Mouse (Mus musculus) heart, postnatal 10 days (tissue): ENCODE measurements around the gene Kmt5c. TPM values are rescaled to one million over a fixed set of nuclear protein-coding genes. Genes with fewer than 3 reads are reported as not detected.

ENCODE experiments used
- DNase-seq, 2 experiments: peaks; one replicate each; pipeline ENCODE4 v3.0.0; 2021
- intact Hi-C: fragments of 180-260 bp; cut with DNase I; formaldehyde crosslinking; loops from one replicate; pipeline ENCODE4 v1.15.1; 2025
- total RNA-seq, 2 experiments: library from RNA; stranded (reverse); gene quantifications; 2 replicates each; pipeline ENCODE4 v1.2.3; 2021

Gene Kmt5c
- 10 to 100 TPM; 32.1 to 37.1 TPM for total RNA-seq

DNA sequence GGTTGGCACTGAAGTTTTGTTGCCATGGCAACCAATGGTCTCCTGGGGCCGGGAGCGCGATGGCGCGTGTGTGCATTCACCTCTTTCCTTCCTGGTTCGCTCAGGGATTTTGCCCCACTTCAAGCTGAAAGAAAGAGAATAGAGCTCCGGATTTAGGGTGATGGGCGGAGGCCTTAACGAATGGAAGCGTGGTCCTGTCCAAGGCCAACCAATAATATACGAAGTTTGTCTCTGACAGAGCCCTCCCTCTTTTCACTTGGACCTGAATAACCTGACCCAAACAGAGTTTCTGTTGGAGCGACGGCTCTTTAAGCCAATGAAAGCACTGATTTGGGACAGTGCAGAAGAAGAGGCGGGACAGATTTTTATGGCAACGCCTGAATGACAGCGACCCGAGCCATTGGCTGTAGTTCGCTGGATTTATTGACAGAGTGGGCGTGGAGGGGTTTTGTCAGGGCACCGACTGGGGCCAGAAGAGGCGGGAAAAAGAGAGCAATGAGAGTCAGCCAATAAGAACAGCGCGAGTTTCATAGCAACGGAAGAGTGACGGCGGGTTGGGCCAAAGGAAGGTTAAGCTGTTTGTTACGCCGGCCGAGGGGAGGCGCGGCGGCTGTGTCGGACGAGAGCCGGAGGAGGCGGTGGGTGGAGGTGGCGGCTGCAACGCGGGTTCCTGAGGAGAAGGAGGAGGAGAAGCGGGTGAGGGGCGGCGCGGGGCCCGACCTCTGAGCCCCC is at the start of gene Kmt5c:
Gene Kmt5c (plus strand): TSS at position 572 of the 732 bp plus-strand sequence.
- intact Hi-C loops = loop anchor here (2.0 kb wide), 2 partner anchors 53 to 55 kb away; partner anchors contain the start of genes Hspbp1 and Rpl28

GRCm38 (mm10) chr7:4690387-4690786 is 49.5 kb upstream of the Kmt5c start, which contains the start of gene Brsk1:
Gene Brsk1 (plus strand): TSS chr7:4690604.
- DNase-seq = peak; percentile 63 to 76
- intact Hi-C loops = no loop called here

More for the DNA sequence above, at the start of gene Kmt5c:
- peak; percentile 99 to 100 for DNase-seq

- intact Hi-C loops = no loop called here
- no peak for DNase-seq
Observed at GRCm38 (mm10) chr7:4690951-4691653, 48.8 kb upstream of the Kmt5c start.

DNA sequence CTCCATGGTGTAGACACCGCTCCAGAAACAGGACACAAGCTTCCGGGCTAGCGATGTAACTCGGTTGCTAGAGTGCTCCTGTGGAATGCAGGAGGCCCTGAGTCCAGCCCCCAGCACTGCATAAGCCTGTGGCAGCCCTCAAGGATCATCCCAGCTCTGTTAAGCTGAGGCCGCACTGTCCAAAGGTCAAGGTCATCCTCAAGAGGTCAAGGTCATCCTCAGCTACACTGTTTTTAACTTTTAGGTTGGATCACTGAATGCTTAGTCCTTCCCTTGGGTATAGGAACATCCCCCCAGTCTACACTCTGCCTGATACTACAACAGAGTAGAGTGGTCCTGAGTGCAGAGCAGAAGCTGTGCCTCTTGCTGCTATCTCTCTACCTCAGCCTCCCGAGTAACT is 46.9 kb upstream of the Kmt5c start:
- intact Hi-C loops = no loop called here
- DNase-seq = no peak

DNA sequence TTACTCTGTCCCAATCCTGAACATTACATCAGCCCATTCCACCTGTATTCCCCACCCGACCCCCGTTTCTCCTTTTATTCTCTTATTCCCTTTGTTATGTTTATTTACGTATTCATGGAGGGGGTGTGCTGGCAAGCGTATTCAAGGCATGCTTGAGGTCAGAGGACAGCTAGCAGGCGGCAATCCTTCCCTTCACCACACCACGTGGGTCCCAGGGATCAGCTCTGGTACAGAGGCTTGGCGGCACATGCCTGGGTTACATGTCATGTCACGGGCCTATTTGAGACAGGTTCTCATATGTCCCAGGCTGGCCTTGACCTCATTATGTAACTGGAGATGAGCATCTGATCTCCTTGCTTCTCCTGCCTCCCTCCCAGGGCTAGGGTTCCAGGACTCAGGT is 37.6 kb upstream of the Kmt5c start:
- no peak for DNase-seq
- intact Hi-C loops = no loop called here

DNA sequence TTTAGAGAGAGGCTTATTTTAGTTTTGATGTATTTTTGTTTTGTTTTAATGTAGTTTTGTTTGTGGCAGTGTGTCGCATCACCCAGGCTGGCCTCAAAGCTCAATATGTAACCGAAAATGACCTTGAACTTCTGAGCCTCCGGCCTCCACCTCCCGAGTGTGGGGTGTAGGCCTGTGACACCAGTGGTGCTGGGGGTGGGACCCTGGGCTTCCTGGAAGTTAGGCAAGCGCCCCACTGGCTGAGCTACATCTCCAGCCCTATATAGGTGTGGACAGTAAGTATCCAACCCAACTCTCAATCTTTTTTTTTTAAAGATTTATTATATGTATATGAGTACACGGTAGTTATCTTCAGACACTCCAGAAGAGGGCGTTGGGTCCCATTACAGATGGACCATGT is 36.7 kb upstream of the Kmt5c start:
- no peak for DNase-seq
- intact Hi-C loops = no loop called here

- intact Hi-C loops = loop anchor here (5.0 kb wide), 1 partner anchor 82 kb away; the partner anchor contains the start of gene Tmem238
- DNase-seq = peak in 1 of 2 experiments; percentile 38
Observed at GRCm38 (mm10) chr7:4705098-4705497, 34.8 kb upstream of the Kmt5c start.

DNA sequence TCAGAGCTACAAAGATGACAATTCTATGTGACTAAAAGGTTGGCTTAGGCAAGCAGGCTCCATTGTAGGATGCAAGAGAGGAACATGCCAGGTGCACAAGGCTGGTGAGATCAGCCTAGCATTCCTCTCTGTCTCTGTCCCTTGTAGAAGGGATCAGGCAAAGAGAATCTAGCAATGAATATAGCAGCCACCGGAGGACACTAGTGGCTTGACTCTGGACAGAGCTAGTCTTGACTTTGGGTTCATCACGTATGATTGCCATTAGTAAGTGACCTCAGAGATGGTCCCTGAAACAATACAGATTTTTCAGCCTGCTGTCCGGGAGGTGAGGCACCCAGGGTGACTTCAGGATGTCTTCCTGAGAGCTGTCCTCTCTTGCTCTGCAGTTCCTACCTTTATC is 27.3 kb upstream of the Kmt5c start:
- DNase-seq = no peak
- intact Hi-C loops = no loop called here

DNA sequence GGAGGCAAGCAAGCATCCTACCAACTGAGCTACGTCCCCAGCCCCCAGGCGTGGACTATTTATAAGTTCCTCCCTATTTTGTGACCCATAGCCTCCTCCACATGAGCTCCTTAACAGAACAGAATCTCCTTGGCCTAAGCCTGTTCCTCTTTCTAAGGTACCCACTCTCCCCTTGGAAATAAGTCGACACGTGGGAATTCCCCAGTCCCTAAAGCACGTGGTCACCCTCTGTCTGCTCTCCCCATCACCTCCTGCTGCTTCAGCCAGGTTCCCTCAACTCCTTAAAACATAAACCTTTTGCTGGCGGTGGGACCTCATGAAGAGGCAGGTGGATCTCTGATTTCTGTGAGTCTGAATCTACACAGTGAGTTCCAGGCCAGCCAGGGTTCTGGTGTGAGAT is 23.0 kb upstream of the Kmt5c start:
- no peak for DNase-seq
- intact Hi-C loops = no loop called here

GRCm38 (mm10) chr7:4719276-4719675 is 20.6 kb upstream of the Kmt5c start:
- intact Hi-C loops = no loop called here
- no peak for DNase-seq

DNA sequence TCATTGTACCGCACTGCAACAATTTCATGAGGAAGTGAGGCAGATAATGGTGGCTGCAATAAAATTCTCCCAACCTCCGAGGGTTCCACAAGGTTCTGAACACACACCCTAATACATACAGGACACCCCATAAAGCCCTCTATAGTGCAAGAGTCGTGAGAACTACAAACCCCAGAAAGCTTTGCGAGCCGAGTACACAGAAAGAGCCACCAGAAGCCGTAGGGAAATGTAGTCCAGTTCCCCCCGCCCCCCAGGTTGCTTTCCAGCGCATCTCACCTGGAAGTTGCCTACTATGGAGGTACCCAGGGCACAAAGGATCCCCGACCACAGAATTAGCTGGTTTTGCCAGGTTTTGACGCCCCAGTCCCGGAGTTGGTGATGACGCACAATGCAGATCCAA is 16.4 kb upstream of the Kmt5c start:
- intact Hi-C loops = no loop called here
- DNase-seq = peak; percentile 23 to 41

DNA sequence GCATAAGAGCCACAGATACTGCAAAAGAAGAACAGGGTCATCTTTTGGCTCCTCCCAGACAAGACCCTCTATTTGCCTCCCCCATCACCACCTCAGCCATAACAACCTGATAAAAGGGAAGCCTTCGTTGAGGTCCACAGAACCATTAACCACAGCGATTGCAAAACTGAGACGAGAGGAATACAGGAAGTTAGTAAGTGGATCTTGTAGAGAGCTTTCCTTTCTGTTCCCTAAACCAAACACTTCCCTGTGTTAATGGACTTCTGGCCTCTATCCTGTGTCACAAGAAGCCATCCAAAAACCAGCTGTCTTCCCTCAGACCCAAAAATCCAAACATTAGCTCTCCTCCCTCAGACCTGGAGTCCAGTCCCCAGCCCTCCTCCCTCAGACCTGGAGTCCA is 15.6 kb upstream of the Kmt5c start:
- intact Hi-C loops = no loop called here
- DNase-seq = no peak

GRCm38 (mm10) chr7:4725169-4725568 is 14.7 kb upstream of the Kmt5c start, which contains the start of gene Tmem150b:
Gene Tmem150b (minus strand): TSS chr7:4725249.
- intact Hi-C loops = no loop called here
- DNase-seq = no peak

- DNase-seq = no peak
- intact Hi-C loops = no loop called here
Observed at GRCm38 (mm10) chr7:4731090-4731489, 8.8 kb upstream of the Kmt5c start.

DNA sequence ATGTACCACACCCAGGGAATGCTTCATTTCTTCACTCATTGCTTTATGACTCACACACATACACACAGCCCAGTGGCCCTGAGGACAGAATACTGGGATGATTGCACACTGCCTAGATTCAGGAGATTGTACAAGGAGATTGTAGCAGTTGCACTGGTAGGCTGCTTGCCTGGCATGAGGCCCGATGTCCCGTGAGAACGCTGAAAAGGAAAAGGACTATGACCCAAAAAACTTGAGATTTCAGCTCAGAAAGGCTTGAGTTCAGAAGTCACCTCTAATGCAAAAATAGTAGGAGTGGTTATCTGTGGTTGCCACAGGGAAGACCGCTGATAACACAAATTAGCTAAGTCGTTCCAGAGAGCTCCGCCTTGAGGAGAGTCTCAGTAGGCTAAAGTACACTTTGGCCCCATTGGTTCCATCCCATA is 6.9 kb upstream of the Kmt5c start:
- DNase-seq = no peak
- intact Hi-C loops = no loop called here

- intact Hi-C loops = no loop called here
- peak in 1 of 2 experiments; percentile 11 for DNase-seq
Observed at GRCm38 (mm10) chr7:4739041-4739543, 823 bp upstream of the Kmt5c start.

- DNase-seq = no peak
- intact Hi-C loops = loop anchor here (2.0 kb wide), 2 partner anchors 52 to 56 kb away; partner anchors contain the start of genes Hspbp1 and Rpl28
Observed at GRCm38 (mm10) chr7:4740309-4740727, 403 bp downstream of the Kmt5c start.

DNA sequence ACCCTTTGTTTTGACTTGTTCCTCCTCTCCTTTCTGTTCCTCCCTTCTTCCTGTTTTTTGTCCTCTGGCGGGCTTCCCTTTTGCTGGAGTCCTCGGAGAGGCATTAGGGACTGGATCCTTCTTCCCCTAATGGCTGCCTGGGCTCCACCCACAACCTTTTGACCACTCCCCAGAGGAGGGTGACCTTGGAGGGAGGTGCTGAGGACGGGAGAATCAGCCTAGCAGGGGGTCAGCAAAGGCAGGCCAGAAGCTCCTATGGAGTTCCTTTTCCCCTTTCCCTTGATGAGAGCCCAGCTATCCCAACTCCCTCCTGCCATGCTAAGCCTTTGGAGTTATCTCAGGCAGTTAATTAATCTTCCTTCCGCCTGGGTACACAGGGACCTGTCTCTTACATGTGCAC is 1.2 kb downstream of the Kmt5c start:
- peak; percentile 76 to 80 for DNase-seq
- intact Hi-C loops = loop anchor here (2.0 kb wide), 2 partner anchors 52 to 56 kb away; partner anchors contain the start of genes Hspbp1 and Rpl28

DNA sequence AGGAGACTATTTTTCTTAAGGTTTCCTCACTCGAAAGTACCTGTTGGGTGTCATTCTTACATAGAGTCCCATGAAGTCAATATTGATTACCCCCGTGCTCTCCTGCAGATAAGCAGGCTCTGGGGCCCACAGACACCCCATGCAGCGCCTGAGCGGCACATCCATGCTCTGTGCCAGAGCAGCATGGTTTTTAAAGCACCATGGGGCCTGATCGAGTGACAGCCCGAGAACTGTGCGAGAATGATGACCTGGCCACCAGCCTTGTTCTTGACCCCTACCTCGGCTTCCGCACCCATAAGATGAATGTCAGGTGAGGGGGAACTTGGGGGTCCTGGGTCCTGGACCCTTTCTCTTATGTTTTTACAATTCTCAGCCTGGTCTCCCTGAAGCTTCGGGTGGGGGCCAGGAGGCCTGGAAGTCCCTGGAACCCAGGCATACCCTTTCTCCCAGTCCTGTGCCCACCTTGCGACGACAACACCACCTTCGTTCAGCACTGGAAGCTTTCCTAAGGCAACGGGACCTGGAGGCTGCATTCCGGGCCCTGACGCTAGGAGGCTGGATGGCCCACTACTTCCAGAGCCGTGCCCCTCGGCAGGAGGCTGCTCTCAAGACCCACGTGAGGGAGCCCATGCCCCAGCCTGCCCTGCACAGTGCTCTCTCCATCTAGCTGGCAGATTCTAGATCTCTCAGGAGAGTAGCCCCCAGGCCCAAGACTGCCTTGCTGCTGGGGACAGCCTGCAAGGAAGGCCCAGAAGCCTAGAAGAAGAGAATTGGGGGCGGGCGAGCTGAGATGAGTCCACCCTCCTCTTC is 2.0 kb downstream of the Kmt5c start:
- no peak for DNase-seq
- intact Hi-C loops = loop anchor here (2.0 kb wide), 2 partner anchors 51 to 57 kb away; partner anchors contain the start of genes Hspbp1 and Rpl28

DNA sequence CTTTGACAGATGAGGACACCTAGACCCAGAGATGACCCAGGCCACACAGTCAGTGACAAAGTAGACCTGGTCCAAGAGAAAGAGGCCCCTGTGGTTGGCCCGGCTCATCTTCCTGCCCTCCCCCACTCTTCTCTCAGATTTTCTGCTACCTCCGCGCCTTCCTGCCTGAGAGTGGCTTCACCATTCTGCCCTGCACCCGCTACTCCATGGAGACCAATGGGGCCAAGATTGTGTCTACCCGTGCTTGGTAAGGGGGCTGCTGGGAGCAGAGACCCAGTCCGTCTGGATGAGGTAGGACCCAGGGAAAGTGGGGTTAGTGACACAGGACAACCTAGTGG is 2.5 kb downstream of the Kmt5c start:
- intact Hi-C loops = no loop called here
- no peak for DNase-seq

DNA sequence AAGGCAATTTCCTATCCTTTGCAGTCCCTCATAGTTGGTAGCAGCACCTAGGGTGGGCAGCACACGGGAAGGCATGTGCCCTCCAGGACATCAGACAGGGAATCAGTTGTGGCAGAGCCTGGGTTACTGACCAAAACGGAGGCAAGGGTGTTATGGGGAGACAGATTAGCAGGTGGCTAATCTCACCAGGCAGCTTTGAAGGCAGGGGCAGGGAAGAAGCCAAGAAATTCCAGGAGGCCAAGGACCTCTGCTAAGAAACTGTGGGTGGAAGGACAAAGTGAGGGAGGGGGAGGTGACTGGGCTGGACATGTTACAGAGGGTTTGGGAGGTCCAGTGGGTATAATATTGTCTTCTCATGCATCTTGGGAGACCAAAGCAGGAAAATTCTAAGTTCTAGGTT is 3.4 kb downstream of the Kmt5c start:
- no peak for DNase-seq
- intact Hi-C loops = no loop called here
